Mouse (Mus musculus) cerebellum, adult 11-12 months (tissue): ENCODE data around the gene Pacsin3.

Experiments
- DNase-seq: peaks from one replicate; pipeline ENCODE4 v3.0.0; 2022

Pacsin3 gene

GRCm38 (mm10) chr2:91306589-91306988 is 50.8 kb downstream of the Pacsin3 start:
- no peak for DNase-seq

GRCm38 (mm10) chr2:91308680-91309079 is 52.9 kb downstream of the Pacsin3 start:
- DNase-seq: no peak

GRCm38 (mm10) chr2:91309546-91309945 is 53.8 kb downstream of the Pacsin3 start:
- no peak for DNase-seq

- no peak for DNase-seq
Measured at GRCm38 (mm10) chr2:91312578-91313311, 57.0 kb downstream of the Pacsin3 start.

- no peak for DNase-seq
Measured at GRCm38 (mm10) chr2:91314184-91314583, 58.4 kb downstream of the Pacsin3 start.
